Mouse (Mus musculus) testis, adult 2 months (tissue): ENCODE measurements at regions not wholly inside any gene's neighbourhood (a gene's known extent, or its start where the extent isn't known, plus 50 kb on each side); places are given as distances from the start of the nearest gene placed in this dataset.

Experiments
- H3K27ac ChIP-seq: fragments of 200-500 bp; 2 replicates; pipeline ENCODE4 v1.5.1; 2012; ENCODE audit warnings: low read depth, low read length; ENCODE audit not compliant: control insufficient read depth, insufficient read depth
- H3K27me3 ChIP-seq: fragments of 200-500 bp; 2 replicates; pipeline ENCODE4 v1.6.1; 2012; ENCODE audit warnings: mild to moderate bottlenecking, low read length, moderate library complexity; ENCODE audit not compliant: control insufficient read depth, insufficient read depth
- H3K36me3 ChIP-seq: fragments of 200-500 bp; 2 replicates; pipeline ENCODE4 v1.6.1; 2012; ENCODE audit warnings: mild to moderate bottlenecking, low read length; ENCODE audit not compliant: control insufficient read depth, insufficient read depth
- H3K4me1 ChIP-seq: fragments of 200-500 bp; 2 replicates; pipeline ENCODE4 v1.6.1; 2012; ENCODE audit warnings: low read length; ENCODE audit not compliant: control insufficient read depth, insufficient read depth
- H3K4me3 ChIP-seq: fragments of 200-500 bp; 2 replicates; pipeline ENCODE4 v1.5.1; 2012; ENCODE audit warnings: low read depth, mild to moderate bottlenecking, low read length, moderate library complexity, mixed read lengths; ENCODE audit not compliant: control insufficient read depth
- CTCF ChIP-seq: fragments of 200-500 bp; IDR thresholded peaks from 2 replicates; pipeline ENCODE4 v1.5.1; 2012; ENCODE audit warnings: low read depth, mild to moderate bottlenecking, inconsistent platforms, low read length, moderate library complexity; ENCODE audit not compliant: control insufficient read depth, insufficient read depth, insufficient replicate concordance
- POLR2A ChIP-seq: fragments of 200-500 bp; IDR thresholded peaks from 2 replicates; pipeline ENCODE4 v1.6.1; 2012; ENCODE audit warnings: low read depth, mild to moderate bottlenecking, inconsistent platforms, low read length, moderate library complexity; ENCODE audit not compliant: control insufficient read depth

DNA sequence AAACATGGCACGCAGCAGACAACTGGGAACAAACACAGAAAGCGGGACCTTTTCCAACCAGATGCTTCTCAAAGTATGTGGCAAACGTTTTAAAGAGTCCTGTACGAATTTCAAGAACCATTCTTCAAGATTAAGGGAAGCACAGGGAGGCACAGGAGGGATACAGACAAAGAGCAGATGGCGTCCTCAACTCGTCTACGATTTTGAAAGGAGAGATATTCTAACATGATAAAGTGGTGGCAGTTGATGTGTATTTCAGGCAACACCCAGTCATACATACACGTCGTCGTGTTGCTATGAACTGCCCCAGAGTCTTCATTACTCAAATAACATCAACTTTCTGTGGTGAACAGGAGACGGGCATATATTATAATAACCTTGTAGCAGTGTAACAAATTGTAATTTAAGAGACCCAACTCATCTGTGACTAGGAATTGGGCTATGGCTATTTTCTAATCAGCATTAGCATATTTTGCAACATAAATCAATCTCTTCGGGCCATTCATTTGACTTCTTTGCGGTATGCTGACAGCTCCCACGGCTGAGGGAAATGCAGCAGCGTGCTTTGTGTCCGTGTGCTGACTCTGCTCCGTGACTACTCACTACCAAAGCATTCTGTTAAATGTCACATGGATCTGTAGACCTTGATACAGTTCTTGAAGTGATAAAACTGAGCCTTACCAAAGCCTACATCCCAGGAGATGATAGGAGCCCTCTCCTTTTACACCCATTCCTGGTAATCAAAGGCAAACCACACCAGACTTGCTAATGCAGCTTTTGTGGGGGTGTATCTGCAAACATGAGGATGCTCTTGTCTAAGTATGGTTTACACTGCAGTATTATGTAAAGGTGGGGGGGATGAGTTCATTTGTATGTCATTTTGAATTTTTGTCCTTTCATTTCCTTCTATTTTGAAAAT lies 144.0 kb upstream of the Adamts3 start:
- Histone ChIP-seq H3K27me3 (no peaks in the 10 kb centered on the region), H3K4me3 (no peak overlapping the region), H3K36me3 (no peaks in the 10 kb centered on the region), H3K27ac (no peak overlapping the region), H3K4me1 (peaks cover 7% of the 10 kb centered on the region)
- TF ChIP-seq POLR2A (no peak), CTCF (no peak)

GRCm38 (mm10) chr5:90021447-90021846 lies 138.3 kb upstream of the Adamts3 start:
- no peaks in the 10 kb centered on the region for H3K4me1 ChIP-seq
- no peak overlapping the region for H3K4me3 ChIP-seq
- no peaks in the 10 kb centered on the region for H3K27me3 ChIP-seq
- TF ChIP-seq POLR2A, result no peak
- no peak for TF ChIP-seq CTCF
- no peaks in the 10 kb centered on the region for H3K36me3 ChIP-seq
- no peak overlapping the region for H3K27ac ChIP-seq

DNA sequence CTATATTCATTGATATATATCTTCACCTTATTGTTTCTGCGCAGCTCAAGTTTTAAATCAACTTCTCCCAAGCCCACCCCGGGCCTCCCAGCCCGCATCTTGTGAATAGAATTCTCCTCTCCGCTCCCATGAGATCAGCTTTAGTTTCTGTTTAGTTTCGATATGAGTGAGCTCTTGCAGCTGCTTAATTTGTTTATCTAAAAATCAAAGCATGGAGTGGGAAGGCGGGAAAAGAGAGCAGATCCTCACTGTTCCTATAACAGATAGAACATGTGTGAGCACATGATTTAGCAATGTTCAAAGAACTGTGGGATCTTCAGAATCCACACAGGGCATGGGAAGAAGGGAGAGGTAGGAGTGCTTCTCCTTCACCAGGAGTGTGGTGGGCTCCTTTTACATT lies 117.6 kb upstream of the Adamts3 start:
- Histone ChIP-seq H3K36me3 (no peaks in the 10 kb centered on the region), H3K27ac (no peak overlapping the region), H3K27me3 (no peaks in the 10 kb centered on the region), H3K4me1 (no peaks in the 10 kb centered on the region), H3K4me3 (no peak overlapping the region)
- TF ChIP-seq POLR2A (no peak), CTCF (no peak)

DNA sequence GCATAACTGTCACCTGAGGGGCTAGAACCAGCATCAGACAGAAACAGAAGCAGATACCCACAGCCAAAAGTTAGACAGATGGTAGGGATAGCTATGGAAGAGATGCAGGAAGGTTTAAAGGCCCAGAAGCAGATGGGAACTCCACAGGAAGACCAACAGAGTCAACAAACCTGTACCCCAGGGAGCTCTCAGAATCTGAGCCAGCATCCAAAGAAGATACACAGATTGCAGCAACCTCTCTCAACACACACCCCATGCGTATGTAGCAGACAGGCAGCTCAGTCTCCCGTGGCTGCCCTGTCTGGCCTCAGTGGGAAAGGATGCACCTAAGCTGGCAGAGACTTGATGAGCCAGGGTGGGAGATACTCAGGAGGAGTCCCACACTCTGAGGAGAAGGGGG lies 108.4 kb upstream of the Adamts3 start:
- Histone ChIP-seq H3K36me3 (no peaks in the 10 kb centered on the region), H3K27me3 (no peaks in the 10 kb centered on the region), H3K4me1 (no peaks in the 10 kb centered on the region), H3K27ac (no peak overlapping the region), H3K4me3 (peak overlapping the region; percentile 44)
- TF ChIP-seq POLR2A (no peak), CTCF (no peak)

GRCm38 (mm10) chr5:89981627-89982026 lies 98.5 kb upstream of the Adamts3 start:
- H3K36me3 ChIP-seq, result no peaks in the 10 kb centered on the region
- H3K27ac ChIP-seq, result no peak overlapping the region
- TF ChIP-seq CTCF (no peak), POLR2A (no peak)
- H3K4me3 ChIP-seq, result no peak overlapping the region
- H3K27me3 ChIP-seq, result no peaks in the 10 kb centered on the region
- H3K4me1 ChIP-seq, result no peaks in the 10 kb centered on the region

GRCm38 (mm10) chr5:89980204-89980603 lies 97.1 kb upstream of the Adamts3 start:
- no peak for TF ChIP-seq CTCF
- no peak for TF ChIP-seq POLR2A
- Histone ChIP-seq H3K4me3 (no peak overlapping the region), H3K27ac (no peak overlapping the region), H3K27me3 (no peaks in the 10 kb centered on the region), H3K36me3 (no peaks in the 10 kb centered on the region), H3K4me1 (no peaks in the 10 kb centered on the region)

DNA sequence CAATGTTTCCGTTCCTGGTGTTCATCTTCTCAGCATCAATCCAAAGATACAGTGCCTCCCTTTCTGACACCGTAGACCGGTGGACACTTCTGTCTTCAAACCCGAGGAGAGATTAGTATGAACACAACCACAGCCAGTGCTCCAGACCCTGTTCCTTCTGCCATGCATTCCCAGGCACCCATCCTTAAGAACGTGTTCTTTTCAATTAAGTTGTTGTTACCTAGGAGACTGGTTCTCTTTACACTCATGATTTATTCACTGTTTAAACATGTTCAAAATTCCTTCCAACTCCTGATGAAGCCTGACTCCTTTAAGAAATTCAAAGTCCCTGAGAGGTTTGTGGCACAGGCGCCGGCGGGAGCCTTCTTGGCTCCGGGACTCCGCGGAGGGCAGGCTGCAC lies 69.5 kb upstream of the Adamts3 start:
- Histone ChIP-seq H3K36me3 (no peaks in the 10 kb centered on the region), H3K27ac (no peak overlapping the region), H3K4me1 (no peaks in the 10 kb centered on the region), H3K27me3 (no peaks in the 10 kb centered on the region), H3K4me3 (no peak overlapping the region)
- TF ChIP-seq CTCF (no peak), POLR2A (no peak)

DNA sequence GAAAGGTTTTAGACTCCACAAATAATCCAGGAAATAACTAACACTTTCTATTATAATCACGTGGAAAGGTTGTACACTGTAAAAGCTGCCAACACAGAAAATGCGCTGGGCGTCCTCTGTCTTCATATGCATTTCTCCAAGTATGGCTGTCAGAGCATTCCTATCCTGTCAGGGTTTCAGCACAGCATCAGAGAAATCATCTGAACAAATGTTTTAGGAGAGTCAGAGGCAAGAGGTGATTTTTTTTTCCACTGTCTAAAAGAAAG lies 62.5 kb upstream of the Adamts3 start:
- H3K4me1 ChIP-seq, result no peaks in the 10 kb centered on the region
- no peak overlapping the region for H3K4me3 ChIP-seq
- no peak overlapping the region for H3K27ac ChIP-seq
- no peaks in the 10 kb centered on the region for H3K27me3 ChIP-seq
- no peak for TF ChIP-seq CTCF
- no peak for TF ChIP-seq POLR2A
- H3K36me3 ChIP-seq, result no peaks in the 10 kb centered on the region
